Mouse (Mus musculus) megakaryocyte, embryonic 14.5 days (primary cell): ENCODE data around the gene Rtn3.

Experiments used
- FLI1 ChIP-seq: IDR thresholded peaks from 2 replicates; pipeline ENCODE4 v1.6.1; 2012; ENCODE audit warnings: low read length, inconsistent platforms, mixed read lengths
- GATA1 ChIP-seq: IDR thresholded peaks from 3 replicates; pipeline ENCODE4 v1.6.1; 2012; ENCODE audit warnings: mixed read lengths, low read length, inconsistent platforms, borderline replicate concordance

DNA sequence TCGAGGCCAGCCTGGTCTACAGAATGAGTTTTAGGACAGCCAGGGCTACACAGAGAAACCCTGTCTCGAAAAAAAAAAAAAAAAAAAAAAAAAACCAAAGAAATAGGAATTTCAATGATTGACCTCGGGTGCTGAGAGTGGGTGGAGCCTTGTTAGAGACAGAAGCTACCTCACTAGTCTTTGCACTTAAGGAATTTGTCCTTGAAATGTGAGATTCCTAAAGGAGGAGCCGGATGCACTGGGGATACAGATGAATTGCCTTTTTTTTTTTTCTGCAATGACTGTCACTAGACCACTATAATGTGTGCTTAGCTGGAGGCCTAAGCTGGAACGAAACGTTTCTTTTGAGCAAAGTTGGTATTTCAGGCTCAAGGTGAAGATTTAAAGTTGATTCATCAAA lies 94.6 kb downstream of the Rtn3 start:
- TF ChIP-seq GATA1 (no peak), FLI1 (no peak)
